In the genomic region with DNA sequence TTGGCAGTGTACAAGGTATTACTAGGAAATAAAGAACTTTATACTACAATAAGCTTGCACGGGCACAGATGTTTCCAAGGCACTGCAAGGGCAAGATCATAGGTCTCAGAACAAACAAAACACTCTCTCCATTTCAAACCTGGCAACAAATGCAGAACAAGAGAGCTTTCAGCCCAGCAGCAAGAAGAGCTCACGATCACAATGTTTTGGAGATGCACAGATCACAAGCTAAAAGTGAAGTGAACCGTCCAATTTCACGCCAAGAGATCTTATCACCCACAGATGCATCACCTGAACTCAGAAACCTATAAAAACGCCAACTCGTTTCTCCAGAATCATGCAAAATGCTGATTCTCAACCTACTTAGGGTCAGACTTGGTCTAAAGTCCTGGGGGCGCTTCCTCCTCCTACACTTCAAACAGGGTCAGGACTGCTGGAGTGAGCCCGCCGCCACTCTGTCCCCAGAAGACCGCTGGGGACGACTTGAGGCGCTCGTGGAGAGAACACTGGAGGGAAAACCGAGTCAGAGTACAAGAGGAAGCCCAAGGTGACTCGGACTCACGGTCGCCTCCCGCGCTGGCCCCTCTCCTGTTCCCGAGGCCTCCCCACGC, we compare ENCODE assay signal across 9 mouse cellular contexts. TPM values are rescaled to one million over a fixed set of nuclear protein-coding genes. Genes with fewer than 3 reads are reported as not detected.
DNase-seq lines count a peak whose midpoint lies in the region; ATAC-seq lines count a peak whose summit lies in the region.
"Had no signal": no experiment of that assay in that cellular context is flagged by ENCODE, and none has a peak within 500 bp of the region (broad histone marks: within the 10 kb centered on the region; RNA-seq: fewer than 3 reads in every experiment).

No protein-coding gene starts in this region.

- ATAC-seq in heart, embryonic 16.5 days (replicated peaks; ENCODE audit: extremely low read depth, insufficient read depth, low FRiP score): peak; percentile 25; the same call in 1 of the 2 replicates
- peak; percentile 8 to 25; a peak in 2 of 4 replicates for ATAC-seq in hematopoietic stem cell, adult 5-6 weeks (replicated peaks in 1 of 2; ENCODE audit: insufficient read depth in 1 of 2, low FRiP score in 2 of 2, low TSS enrichment in 1 of 2, low read depth in 1 of 2, poor library complexity in 2 of 2, severe bottlenecking in 2 of 2)
- no peak for ATAC-seq in midbrain, embryonic 12.5 days (ENCODE audit: low FRiP score, low read depth)

- H3K27me3 ChIP-seq in heart, embryonic 16.5 days (ENCODE audit: control insufficient read depth, insufficient read depth, low read length): no peaks in the 10 kb centered on the region; the same call in 1 of the 2 replicates
- H3K27me3 ChIP-seq in midbrain, embryonic 12.5 days: no peaks in the 10 kb centered on the region
- H3K27me3 ChIP-seq: Patski had no signal

- DNase-seq in heart, postnatal 4 days: no peak
- DNase-seq in R1 (ENCODE audit: low read depth, low spot score) (peak; percentile 39), adipocyte (ENCODE audit: low spot score) (no peak)
- DNase-seq in adrenal gland, postnatal 4 days (ENCODE audit: low spot score in 2 of 2): no peak
- no peak for DNase-seq in cerebellum, adult 8-10 months

- peak overlapping the region; percentile 74 for H3K27ac ChIP-seq in heart, embryonic 16.5 days (ENCODE audit: low read length)
- peak overlapping the region; percentile 89 for H3K27ac ChIP-seq in midbrain, embryonic 12.5 days (replicated peaks)

- H3K4me1 ChIP-seq in heart, embryonic 16.5 days (ENCODE audit: control insufficient read depth, insufficient read depth, low read length): peaks cover 8% of the 10 kb centered on the region
- peaks cover 37% of the 10 kb centered on the region for H3K4me1 ChIP-seq in midbrain, embryonic 12.5 days

- 2% methylated on average over 21 of the region's 21 CpGs for WGBS in heart, embryonic 16.5 days
- WGBS in midbrain, embryonic 12.5 days: 4% methylated on average over 21 of the region's 21 CpGs

- H3K9me3 ChIP-seq in heart, embryonic 16.5 days (replicated peaks; ENCODE audit: control insufficient read depth, low read length): no peaks in the 10 kb centered on the region
- no peaks in the 10 kb centered on the region for H3K9me3 ChIP-seq in midbrain, embryonic 12.5 days

- peak overlapping the region; percentile 89 for H3K4me3 ChIP-seq in heart, embryonic 16.5 days (ENCODE audit: low read length)
- H3K4me3 ChIP-seq in midbrain, embryonic 12.5 days: peak overlapping the region; percentile 87

- peak overlapping the region; percentile 84 for H3K9ac ChIP-seq in heart, embryonic 16.5 days (ENCODE audit: low read length)
- peak overlapping the region; percentile 86 for H3K9ac ChIP-seq in midbrain, embryonic 12.5 days (replicated peaks)

- peak overlapping the region; percentile 84 for H3K4me2 ChIP-seq in heart, embryonic 16.5 days (ENCODE audit: low read depth, low read length)
- peak overlapping the region; percentile 90 for H3K4me2 ChIP-seq in midbrain, embryonic 12.5 days (replicated peaks)

- H3K36me3 ChIP-seq in heart, embryonic 16.5 days (ENCODE audit: control insufficient read depth, insufficient read depth): no peaks in the 10 kb centered on the region
- H3K36me3 ChIP-seq in midbrain, embryonic 12.5 days: no peaks in the 10 kb centered on the region

RNA-seq across cellular contexts. Expression of a gene that starts 1.0 kb away (rescaled TPM):
- 35.9 TPM in 2 replicates for polyA plus RNA-seq in heart, embryonic 16.5 days (2015; fragmentation: Nextera tagmentation; extraction: Ambion mirVana)
- 10 to 100 TPM; 39.0 to 39.3 TPM for total RNA-seq in heart, postnatal 4 days (2021)
- 76.5 and 89.6 TPM in 2 replicates for total RNA-seq in hematopoietic stem cell, adult 5-6 weeks (2017)
- 63.4 and 64.1 TPM in 2 replicates for polyA plus RNA-seq in midbrain, embryonic 12.5 days (2016; fragmentation: Nextera tagmentation; extraction: Ambion mirVana)
- total RNA-seq in adrenal gland, postnatal 4 days (2021): 10 to 100 TPM; 53.6 to 61.0 TPM

RNA-seq across cellular contexts. Expression of a gene that starts 30.9 kb away (rescaled TPM):
- polyA plus RNA-seq in heart, embryonic 16.5 days (2015; fragmentation: Nextera tagmentation; extraction: Ambion mirVana): 4.7 and 5.3 TPM in 2 replicates
- 1 to 10 TPM; 4.9 to 5.3 TPM for total RNA-seq in heart, postnatal 4 days (2021)
- total RNA-seq in hematopoietic stem cell, adult 5-6 weeks (2017): 64.3 and 66.8 TPM in 2 replicates
- polyA plus RNA-seq in midbrain, embryonic 12.5 days (2016; fragmentation: Nextera tagmentation; extraction: Ambion mirVana): 0.31 and 0.43 TPM in 2 replicates
- 10 to 100 TPM in 1 of 2 experiments, 1 to 10 TPM in 1; 8.0 to 10.4 TPM for total RNA-seq in adrenal gland, postnatal 4 days (2021)
